Mouse (Mus musculus) lung, postnatal 0 days (tissue): ENCODE measurements around the gene Rasal3.

Experiments
- CTCF ChIP-seq: IDR thresholded peaks from 2 replicates; pipeline ENCODE4 v1.5.1; 2016; ENCODE audit warnings: antibody characterized with exemption, mild to moderate bottlenecking
- EP300 ChIP-seq: IDR thresholded peaks from 2 replicates; pipeline ENCODE4 v1.6.1; 2016; ENCODE audit warnings: antibody characterized with exemption, mild to moderate bottlenecking, control low read depth

GRCm38 (mm10) chr17:32402011-32402778 lies 1.2 kb downstream of the Rasal3 start:
- TF ChIP-seq EP300 = no peak
- TF ChIP-seq CTCF = no peak
